Mouse (Mus musculus) C2C12 (cell line): ENCODE data around the gene Xndc1. TPM values are rescaled to one million over a fixed set of nuclear protein-coding genes. Genes with fewer than 3 reads are reported as not detected.
"Not testable (repeated sequence)": the region's sequence is repeated elsewhere in the genome, so short reads cannot be mapped to it uniquely, and the experiment has no call there.

Source experiments
- H3K27me3 ChIP-seq: one replicate; pipeline ENCODE4 v1.6.1; 2011; ENCODE audit not compliant: control insufficient read depth, insufficient read depth, insufficient read length
- H3K36me3 ChIP-seq: one replicate; pipeline ENCODE4 v1.6.1; 2011; ENCODE audit not compliant: control insufficient read depth, insufficient read depth
- H3K4me3 ChIP-seq: one replicate; pipeline ENCODE4 v1.5.1; 2011; ENCODE audit warnings: mild to moderate bottlenecking, control low read depth; ENCODE audit not compliant: poor library complexity, insufficient read depth, severe bottlenecking
- H3K79me2 ChIP-seq: one replicate; pipeline ENCODE4 v1.6.1; 2011; ENCODE audit not compliant: control insufficient read depth, insufficient read depth
- H3K79me3 ChIP-seq: one replicate; pipeline ENCODE4 v1.6.1; 2011; ENCODE audit warnings: low read depth, control low read depth
- H3ac ChIP-seq: one replicate; pipeline ENCODE3; 2011; ENCODE audit warnings: low read depth; ENCODE audit not compliant: control insufficient read depth, insufficient read length
- CEBPB ChIP-seq: IDR thresholded peaks from one replicate; pipeline ENCODE4 v1.6.1; 2011; ENCODE audit warnings: low read depth, mild to moderate bottlenecking, control low read depth, moderate library complexity
- CTCF ChIP-seq: IDR thresholded peaks from one replicate; pipeline ENCODE4 v1.5.1; 2011; ENCODE audit not compliant: control insufficient read depth, insufficient read depth, insufficient read length
- FOSL1 ChIP-seq: IDR thresholded peaks from one replicate; pipeline ENCODE4 v1.8.0; 2011; ENCODE audit warnings: mild to moderate bottlenecking, low read length; ENCODE audit not compliant: poor library complexity, insufficient read depth, severe bottlenecking
- MAX ChIP-seq: IDR thresholded peaks from one replicate; pipeline ENCODE4 v1.6.1; 2011; ENCODE audit warnings: mild to moderate bottlenecking, control low read depth
- MYOD1 ChIP-seq: IDR thresholded peaks from one replicate; pipeline ENCODE4 v1.6.1; 2011; ENCODE audit warnings: low read depth; ENCODE audit not compliant: control insufficient read depth, insufficient read length
- MYOG ChIP-seq: IDR thresholded peaks from one replicate; pipeline ENCODE4 v1.6.1; 2011; ENCODE audit not compliant: control insufficient read depth, insufficient read length; ENCODE audit errors: extremely low read depth
- USF1 ChIP-seq: IDR thresholded peaks from one replicate; pipeline ENCODE4 v1.6.1; 2011; ENCODE audit warnings: low read depth, mild to moderate bottlenecking, control low read depth, moderate library complexity
- polyA plus RNA-seq: library from polyadenylated mRNA; unstranded; fragments of >200 nt; fragmentation: generic; extraction: Trizol; gene quantifications from one replicate; pipeline ENCODE4 v1.2.1, GENCODE M21; 2012; ENCODE audit warnings: missing spikeins

Xndc1 gene
- polyA plus RNA-seq, 1 experiment = 13.2 TPM

DNA sequence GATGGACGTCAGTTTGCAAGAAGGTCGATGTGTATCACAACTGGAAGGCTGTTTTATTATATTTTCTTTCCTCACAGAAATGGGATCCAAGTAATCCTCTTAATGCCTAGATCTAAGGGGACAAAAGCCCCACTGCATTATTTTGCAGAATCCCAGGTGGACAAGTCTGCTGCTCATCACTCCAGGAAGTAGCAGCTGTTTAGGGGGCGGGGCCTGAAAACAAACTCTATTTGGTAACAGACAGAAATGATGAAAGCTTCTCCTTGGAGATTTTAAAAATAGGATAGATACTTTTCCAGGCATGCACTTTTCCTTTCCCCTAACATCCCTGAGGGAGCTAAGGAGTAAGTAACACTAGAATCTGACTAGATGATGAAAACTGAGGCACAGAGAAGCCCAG lies 28.0 kb upstream of the Xndc1 start:
- Histone ChIP-seq H3K4me3 (no peak overlapping the region), H3K27me3 (no peaks in the 10 kb centered on the region), H3K36me3 (peaks cover 53% of the 10 kb centered on the region), H3K79me3 (no peaks in the 10 kb centered on the region), H3K79me2 (no peaks in the 10 kb centered on the region), H3ac (no peak overlapping the region)
- TF ChIP-seq CTCF (no peak), USF1 (no peak), MYOG (no peak), CEBPB (no peak), MAX (no peak), MYOD1 (no peak), FOSL1 (no peak)

DNA sequence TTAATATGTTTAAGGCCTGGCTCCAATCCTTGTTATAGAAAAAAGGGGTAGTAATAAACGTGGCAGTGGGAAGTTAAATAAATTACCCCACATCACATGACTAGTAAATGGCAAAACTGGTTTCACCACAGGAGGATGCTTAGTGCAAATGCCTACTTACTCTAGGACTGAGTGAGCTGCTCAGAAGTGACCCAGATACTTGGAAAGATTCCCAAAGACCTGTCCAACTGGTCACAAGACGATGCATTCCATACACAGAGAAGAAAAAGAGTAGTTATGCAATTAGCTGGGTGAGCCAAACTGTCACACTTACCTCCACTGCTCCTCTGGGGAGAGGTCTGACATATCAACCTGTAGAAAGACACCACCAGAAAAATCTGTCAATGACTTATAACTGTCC lies 23.0 kb upstream of the Xndc1 start:
- Histone ChIP-seq H3K4me3 (no peak overlapping the region), H3K79me3 (no peaks in the 10 kb centered on the region), H3K27me3 (no peaks in the 10 kb centered on the region), H3K36me3 (peaks cover 34% of the 10 kb centered on the region), H3ac (no peak overlapping the region), H3K79me2 (no peaks in the 10 kb centered on the region)
- no peak for TF ChIP-seq MYOD1
- no peak for TF ChIP-seq CTCF
- no peak for TF ChIP-seq FOSL1
- no peak for TF ChIP-seq MYOG
- TF ChIP-seq MAX = no peak
- TF ChIP-seq USF1 = no peak
- no peak for TF ChIP-seq CEBPB

DNA sequence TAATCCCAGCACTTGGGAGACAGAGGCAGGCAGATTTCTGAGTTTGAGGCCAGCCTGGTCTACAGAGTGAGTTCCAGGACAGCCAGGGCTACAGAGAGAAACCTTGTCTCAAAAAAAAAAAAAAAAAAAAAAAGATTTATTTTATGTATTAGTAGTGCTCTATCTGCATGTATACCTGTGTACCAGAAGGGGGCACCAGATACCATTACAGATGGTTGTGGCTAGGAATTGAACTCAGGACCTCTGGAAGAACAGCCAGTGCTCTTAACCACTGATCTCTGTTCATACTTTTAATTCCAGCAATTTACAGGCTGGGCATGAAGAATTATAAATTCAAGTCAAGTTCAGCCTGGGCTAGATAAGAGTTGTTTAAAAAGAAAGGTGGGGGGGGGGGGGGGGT lies 16.8 kb upstream of the Xndc1 start:
- H3K27me3 ChIP-seq, H3K79me2 ChIP-seq, H3ac ChIP-seq, H3K36me3 ChIP-seq, H3K79me3 ChIP-seq, H3K4me3 ChIP-seq: not testable (repeated sequence)

DNA sequence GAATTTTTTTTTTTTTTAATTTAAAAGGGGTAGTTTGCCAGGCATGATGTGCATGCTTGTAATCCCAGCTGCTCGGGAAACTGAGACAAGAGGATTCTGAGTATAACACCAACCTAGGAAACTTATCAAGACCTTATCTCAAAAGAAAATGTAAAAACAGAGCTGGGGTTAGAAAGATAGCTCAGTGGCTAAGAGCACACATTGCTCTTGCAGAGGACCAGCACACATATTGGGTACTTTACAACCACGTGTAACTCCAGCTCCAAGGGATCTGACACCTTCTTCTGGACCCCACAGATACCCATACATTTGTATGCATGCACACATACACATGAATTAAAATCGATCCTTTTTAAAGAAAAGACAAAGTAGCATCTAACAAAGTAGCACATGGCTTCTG lies 4.0 kb upstream of the Xndc1 start:
- H3K4me3 ChIP-seq = no peak overlapping the region
- H3K79me3 ChIP-seq = peaks cover 39% of the 10 kb centered on the region
- H3K27me3 ChIP-seq = no peaks in the 10 kb centered on the region
- no peak overlapping the region for H3ac ChIP-seq
- H3K79me2 ChIP-seq = peaks cover 56% of the 10 kb centered on the region
- H3K36me3 ChIP-seq = peaks cover 19% of the 10 kb centered on the region
- TF ChIP-seq MYOD1 (no peak), FOSL1 (no peak), MAX (no peak), MYOG (no peak), CEBPB (no peak), USF1 (no peak), CTCF (no peak)

DNA sequence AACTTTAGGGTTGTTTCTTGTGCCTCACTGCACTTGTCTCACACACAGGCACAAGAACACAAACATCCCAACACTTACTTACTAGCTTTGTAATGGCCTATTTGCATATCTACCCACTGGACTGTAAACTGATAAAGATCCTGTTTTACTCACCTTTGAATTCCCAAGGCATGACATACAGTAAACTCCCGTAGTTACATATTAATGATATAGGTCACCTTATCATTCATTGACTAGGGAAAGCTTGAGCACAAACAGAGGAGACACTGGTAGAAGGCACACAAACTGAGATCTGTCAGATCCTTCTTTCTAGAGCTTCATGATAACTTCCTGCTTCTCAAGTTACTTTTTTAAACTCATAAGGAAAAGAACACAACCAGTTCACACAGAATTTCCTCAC lies 3.1 kb upstream of the Xndc1 start:
- H3K4me3 ChIP-seq = no peak overlapping the region
- no peak overlapping the region for H3ac ChIP-seq
- TF ChIP-seq MYOD1 = no peak
- no peak for TF ChIP-seq FOSL1
- no peak for TF ChIP-seq CEBPB
- TF ChIP-seq CTCF = no peak
- no peak for TF ChIP-seq MYOG
- no peak for TF ChIP-seq USF1
- TF ChIP-seq MAX = no peak
- H3K79me3 ChIP-seq = peaks cover 41% of the 10 kb centered on the region
- H3K36me3 ChIP-seq = peaks cover 14% of the 10 kb centered on the region
- H3K79me2 ChIP-seq = peaks cover 62% of the 10 kb centered on the region
- H3K27me3 ChIP-seq = no peaks in the 10 kb centered on the region

DNA sequence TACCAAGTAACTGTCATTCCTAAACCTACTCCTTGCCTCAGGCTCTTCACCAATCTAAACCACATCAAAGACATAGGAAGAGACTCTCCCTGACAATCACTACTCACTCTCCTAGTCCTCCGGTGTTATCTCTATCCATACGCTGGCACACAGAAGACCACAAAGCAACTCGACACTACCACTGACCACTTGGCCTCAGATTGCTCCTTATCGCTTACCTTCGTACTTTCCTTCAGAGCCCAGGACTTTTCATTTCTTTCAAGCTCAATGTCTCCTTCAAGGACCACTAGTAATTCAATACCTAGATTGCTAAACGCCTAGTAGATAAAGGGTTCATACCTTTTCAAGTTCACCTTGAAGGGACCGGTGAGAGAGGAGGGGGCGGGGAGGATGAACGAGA lies 1.4 kb upstream of the Xndc1 start:
- Histone ChIP-seq H3K79me2 (peaks cover 68% of the 10 kb centered on the region), H3K4me3 (no peak overlapping the region), H3K79me3 (peaks cover 41% of the 10 kb centered on the region), H3K36me3 (peaks cover 14% of the 10 kb centered on the region), H3ac (no peak overlapping the region), H3K27me3 (no peaks in the 10 kb centered on the region)
- no peak for TF ChIP-seq CEBPB
- no peak for TF ChIP-seq FOSL1
- TF ChIP-seq CTCF = no peak
- TF ChIP-seq MAX = no peak
- TF ChIP-seq MYOG = no peak
- no peak for TF ChIP-seq MYOD1
- no peak for TF ChIP-seq USF1
